Mouse (Mus musculus) 3T3-L1 (cell line): ENCODE data around the gene Hectd1.

Source experiments
- DNase-seq: peaks from one replicate; pipeline ENCODE4 v3.0.0-alpha.2; 2015; ENCODE audit warnings: low read depth, low spot score

Hectd1 gene

GRCm38 (mm10) chr12:51704572-51704971, 124.8 kb downstream of the Hectd1 start:
- no peak for DNase-seq

- DNase-seq: peak; percentile 53
Observed at GRCm38 (mm10) chr12:51703859-51704258, 125.5 kb downstream of the Hectd1 start.

- no peak for DNase-seq
Observed at GRCm38 (mm10) chr12:51701723-51702122, 127.6 kb downstream of the Hectd1 start.

GRCm38 (mm10) chr12:51699623-51700393, 129.5 kb downstream of the Hectd1 start:
- DNase-seq: peak; percentile 72

- DNase-seq: peak; percentile 76
Observed at GRCm38 (mm10) chr12:51696157-51696556, 133.2 kb downstream of the Hectd1 start.

GRCm38 (mm10) chr12:51694966-51695365, 134.4 kb downstream of the Hectd1 start:
- no peak for DNase-seq

GRCm38 (mm10) chr12:51694096-51694495, 135.2 kb downstream of the Hectd1 start:
- peak; percentile 63 for DNase-seq
